ENCODE assay signal across 20 mouse cellular contexts in genomic region chr15:61582335-61582734, GRCm38 (mm10).
DNase-seq lines count a peak whose midpoint lies in the region; ATAC-seq and TF ChIP-seq lines count a peak whose summit lies in the region.
"Had no signal": no experiment of that assay in that cellular context is flagged by ENCODE, and none has a peak within 500 bp of the region (broad histone marks: within the 10 kb centered on the region; RNA-seq: fewer than 3 reads in every experiment).

No protein-coding gene starts in this region.

- TF ChIP-seq CTCF in layer of hippocampus, adult 2 months (conservative IDR thresholded peaks at IDR 0.05) = no peak

- H3K27ac ChIP-seq in layer of hippocampus, adult 2 months = no peak overlapping the region
- H3K27ac ChIP-seq: embryonic facial prominence, embryonic 10.5 days; forebrain, embryonic 13.5 days; heart, embryonic 10.5 days; hindbrain, embryonic 12.5 days had no signal

- ATAC-seq in activated CD4-positive, CD25-positive, alpha-beta regulatory T cell, adult 4 months = peak; percentile 66
- ATAC-seq: forebrain, embryonic 13.5 days; hindbrain, embryonic 16.5 days had no signal

- no peak overlapping the region for H3K4me3 ChIP-seq in layer of hippocampus, adult 2 months
- H3K4me3 ChIP-seq: embryonic facial prominence, embryonic 10.5 days; forebrain, embryonic 13.5 days; heart, embryonic 10.5 days; hindbrain, embryonic 12.5 days had no signal

- DNase-seq in kidney, postnatal 14 days = peak; percentile 7
- no peak for DNase-seq in kidney, adult 11 months
- peak; percentile 46 for DNase-seq in CD4-positive, CD25-positive, alpha-beta regulatory T cell, adult 2 months (ENCODE audit: low read depth, low spot score)
- DNase-seq in spleen, postnatal 36 days (ENCODE audit: low spot score in 2 of 2) = no peak
- no peak for DNase-seq in layer of hippocampus, adult 2 months (ENCODE audit: low spot score in 2 of 2)
- DNase-seq in lung, postnatal 14 days = no peak
- DNase-seq: adrenal gland, adult 2 months; adrenal gland, postnatal 25 days; cerebellum, adult 2 months; cerebellum, postnatal 10 days; gastrocnemius, postnatal 10 days; heart, adult 18-20 months; heart, postnatal 10 days; heart, postnatal 4 days had no signal

Comparison
In these comparisons a context has a peak if more than half of its experiments do, and no peak if none do; other contexts are left out.
1. DNase-seq: peak in kidney, postnatal 14 days (single experiment) and CD4-positive, CD25-positive, alpha-beta regulatory T cell, adult 2 months (single experiment); none in kidney, adult 11 months (single experiment), spleen, postnatal 36 days (0 of 2), layer of hippocampus, adult 2 months (0 of 2) and lung, postnatal 14 days (single experiment).